Mouse (Mus musculus) lung, postnatal 0 days (tissue): ENCODE measurements around the gene Crebrf.
A peak's percentile ranks its signal among the peaks of the same experiment; 100 is the strongest.

ENCODE experiments used
- CTCF ChIP-seq: IDR thresholded peaks from 2 replicates; pipeline ENCODE4 v1.5.1; 2016; ENCODE audit warnings: antibody characterized with exemption, mild to moderate bottlenecking
- EP300 ChIP-seq: IDR thresholded peaks from 2 replicates; pipeline ENCODE4 v1.6.1; 2016; ENCODE audit warnings: antibody characterized with exemption, mild to moderate bottlenecking, control low read depth

GRCm38 (mm10) chr17:26715271-26715758 is at the start of gene Crebrf:
- TF ChIP-seq EP300 (0 out of 2 replicates have a peak, but pooled peaks have one; percentile 21), CTCF (no peak)
